In the genomic region with DNA sequence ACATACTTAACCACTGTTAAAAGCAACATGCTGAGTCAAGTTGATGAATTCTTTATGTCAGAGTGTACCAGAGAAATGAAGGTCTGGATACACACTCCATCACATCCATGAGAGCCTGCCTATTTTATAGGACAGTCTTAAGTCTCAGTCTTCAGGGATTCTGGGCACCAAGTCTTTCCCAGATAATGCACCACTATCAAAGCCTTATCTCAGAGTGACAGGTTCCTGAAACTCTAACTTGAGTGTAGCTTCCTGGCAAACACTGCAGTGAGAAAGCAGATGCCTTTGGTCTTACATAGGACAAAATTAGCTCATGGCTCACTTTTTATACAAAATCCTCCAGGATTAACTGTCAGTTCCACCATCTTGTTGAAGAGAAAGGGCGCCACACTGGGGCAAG, we compare ENCODE assay signal across 9 mouse cellular contexts. TPM values are rescaled to one million over a fixed set of nuclear protein-coding genes. Genes with fewer than 3 reads are reported as not detected.
DNase-seq lines count a peak whose midpoint lies in the region; ATAC-seq lines count a peak whose summit lies in the region.
"Had no signal": no experiment of that assay in that cellular context is flagged by ENCODE, and none has a peak within 500 bp of the region (broad histone marks: within the 10 kb centered on the region; RNA-seq: fewer than 3 reads in every experiment).

No protein-coding gene starts in this region.

- peaks cover 44% of the 10 kb centered on the region for H3K36me3 ChIP-seq in forebrain, embryonic 15.5 days
- peaks cover 62% of the 10 kb centered on the region for H3K36me3 ChIP-seq in forebrain, embryonic 12.5 days (replicated peaks)
- peaks cover 14% of the 10 kb centered on the region for H3K36me3 ChIP-seq in intestine, embryonic 16.5 days (ENCODE audit: control insufficient read depth, insufficient read depth, low read length)
- peaks cover 21% of the 10 kb centered on the region for H3K36me3 ChIP-seq in intestine, embryonic 15.5 days

- H3K27me3 ChIP-seq in forebrain, embryonic 15.5 days, result no peaks in the 10 kb centered on the region
- no peaks in the 10 kb centered on the region for H3K27me3 ChIP-seq in forebrain, embryonic 12.5 days
- H3K27me3 ChIP-seq in intestine, embryonic 16.5 days (replicated peaks; ENCODE audit: control insufficient read depth, insufficient read depth, low read length), result no peaks in the 10 kb centered on the region
- H3K27me3 ChIP-seq in intestine, embryonic 15.5 days (replicated peaks), result no peaks in the 10 kb centered on the region

- peak overlapping the region; percentile 48; the same call in 1 of the 2 replicates for H3K27ac ChIP-seq in forebrain, embryonic 15.5 days (replicated peaks)
- H3K27ac ChIP-seq in forebrain, embryonic 12.5 days, result no peak overlapping the region
- no peak overlapping the region for H3K27ac ChIP-seq in intestine, embryonic 16.5 days (ENCODE audit: low read length)
- H3K27ac ChIP-seq in intestine, embryonic 15.5 days, result no peak overlapping the region

- 100% methylated on average over 1 of the region's 1 CpGs for WGBS in forebrain, embryonic 15.5 days
- 96% methylated on average over 1 of the region's 1 CpGs for WGBS in forebrain, embryonic 12.5 days
- WGBS in intestine, embryonic 16.5 days, result 89% methylated on average over 1 of the region's 1 CpGs
- 94% methylated on average over 1 of the region's 1 CpGs for WGBS in intestine, embryonic 15.5 days

- peak; percentile 26 for DNase-seq in liver
- DNase-seq in left cerebral cortex, adult 11 months (ENCODE audit: low spot score), result no peak
- no peak for DNase-seq in thymus, postnatal 14 days

- no peak for ATAC-seq in forebrain, embryonic 15.5 days (replicated peaks)
- no peak for ATAC-seq in forebrain, embryonic 12.5 days (ENCODE audit: low FRiP score)
- ATAC-seq in intestine, embryonic 16.5 days, result 0 out of 2 replicates have a peak, but pooled peaks have one; percentile 21
- ATAC-seq in intestine, embryonic 15.5 days, result no peak
- peak; percentile 35; the same call in 1 of the 2 replicates for ATAC-seq in megakaryocyte-erythroid progenitor cell, adult 5-6 weeks (replicated peaks; ENCODE audit: low FRiP score, low TSS enrichment, poor library complexity, severe bottlenecking)
- ATAC-seq: intestine, postnatal 0 days had no signal

- no peaks in the 10 kb centered on the region for H3K9me3 ChIP-seq in forebrain, embryonic 15.5 days
- no peaks in the 10 kb centered on the region for H3K9me3 ChIP-seq in forebrain, embryonic 12.5 days
- no peaks in the 10 kb centered on the region for H3K9me3 ChIP-seq in intestine, embryonic 16.5 days (ENCODE audit: control insufficient read depth, low read length)
- H3K9me3 ChIP-seq in intestine, embryonic 15.5 days, result no peaks in the 10 kb centered on the region

- H3K4me2 ChIP-seq in forebrain, embryonic 15.5 days (replicated peaks), result no peak overlapping the region
- H3K4me2 ChIP-seq in forebrain, embryonic 12.5 days, result no peak overlapping the region
- H3K4me2 ChIP-seq in intestine, embryonic 16.5 days (ENCODE audit: low read depth, low read length), result no peak overlapping the region
- H3K4me2 ChIP-seq in intestine, embryonic 15.5 days (replicated peaks), result no peak overlapping the region

- peaks cover 5% of the 10 kb centered on the region; the same call in 1 of the 2 replicates for H3K4me1 ChIP-seq in forebrain, embryonic 15.5 days
- H3K4me1 ChIP-seq in forebrain, embryonic 12.5 days, result peaks cover 5% of the 10 kb centered on the region; the same call in 1 of the 2 replicates
- peaks cover 3% of the 10 kb centered on the region; the same call in 1 of the 2 replicates for H3K4me1 ChIP-seq in intestine, embryonic 16.5 days (ENCODE audit: control insufficient read depth, insufficient read depth, low read length)
- H3K4me1 ChIP-seq in intestine, embryonic 15.5 days (replicated peaks), result peaks cover 2% of the 10 kb centered on the region; the same call in 1 of the 2 replicates

- no peak overlapping the region for H3K9ac ChIP-seq in forebrain, embryonic 15.5 days (replicated peaks)
- no peak overlapping the region for H3K9ac ChIP-seq in forebrain, embryonic 12.5 days
- H3K9ac ChIP-seq in intestine, embryonic 16.5 days (ENCODE audit: low read depth, low read length), result no peak overlapping the region
- H3K9ac ChIP-seq in intestine, embryonic 15.5 days, result no peak overlapping the region

- H3K4me3 ChIP-seq in forebrain, embryonic 15.5 days, result no peak overlapping the region
- H3K4me3 ChIP-seq in forebrain, embryonic 12.5 days (replicated peaks), result no peak overlapping the region
- H3K4me3 ChIP-seq in intestine, embryonic 16.5 days (ENCODE audit: low read length), result no peak overlapping the region
- H3K4me3 ChIP-seq in intestine, embryonic 15.5 days (replicated peaks), result no peak overlapping the region

RNA-seq across cellular contexts. Expression of a gene that starts 46.7 kb away (rescaled TPM):
- 36.2 and 37.3 TPM in 2 replicates for polyA plus RNA-seq in forebrain, embryonic 15.5 days (2015; fragmentation: Nextera tagmentation; extraction: Ambion mirVana)
- 52.3 and 54.8 TPM in 2 replicates for polyA plus RNA-seq in forebrain, embryonic 12.5 days (2016; fragmentation: Nextera tagmentation; extraction: Ambion mirVana)
- 26.5 and 28.4 TPM in 2 replicates for polyA plus RNA-seq in intestine, embryonic 16.5 days (2015; fragmentation: Nextera tagmentation; extraction: Ambion mirVana)
- 30.6 and 34.9 TPM in 2 replicates for polyA plus RNA-seq in intestine, embryonic 15.5 days (2015; fragmentation: Nextera tagmentation; extraction: Ambion mirVana)
- total RNA-seq in megakaryocyte-erythroid progenitor cell, adult 5-6 weeks (2014; fragmentation: Nextera tagmentation), result 41.0 and 62.7 TPM in 2 replicates
- 60.5 and 91.5 TPM in 2 replicates for total RNA-seq in megakaryocyte-erythroid progenitor cell, adult 5-6 weeks (2017)

Comparison
In these comparisons a context has a peak if more than half of its experiments do, and no peak if none do; other contexts are left out.
1. ATAC-seq: peak in intestine, embryonic 16.5 days (single experiment) and megakaryocyte-erythroid progenitor cell, adult 5-6 weeks (single experiment); none in forebrain, embryonic 15.5 days (single experiment), forebrain, embryonic 12.5 days (single experiment) and intestine, embryonic 15.5 days (single experiment).